Mouse (Mus musculus) forebrain, embryonic 12.5 days (tissue): Measurements from ENCODE around the gene Xpo5. TPM values are rescaled to one million over a fixed set of nuclear protein-coding genes. Genes with fewer than 3 reads are reported as not detected.

Experiments
- ATAC-seq: fragments of 200-750 bp; cut with Nextera tagmentation; 2 replicates; pipeline ENCODE4 v1.8.0; 2017; ENCODE audit warnings: moderate TSS enrichment; ENCODE audit not compliant: low FRiP score
- H3K27ac ChIP-seq: fragments of 300-500 bp; sonication (generic); 2 replicates; pipeline ENCODE4 v1.5.1; 2016; ENCODE audit warnings: mild to moderate bottlenecking
- H3K27me3 ChIP-seq: fragments of 300-500 bp; sonication (generic); 2 replicates; pipeline ENCODE4 v1.6.1; 2016; ENCODE audit warnings: mild to moderate bottlenecking
- H3K36me3 ChIP-seq: fragments of 300-500 bp; sonication (generic); replicated peaks from 2 replicates; pipeline ENCODE4 v1.6.1; 2016; ENCODE audit warnings: mild to moderate bottlenecking
- H3K4me1 ChIP-seq: fragments of 300-500 bp; sonication (generic); 2 replicates; pipeline ENCODE4 v1.6.1; 2016
- H3K4me2 ChIP-seq: fragments of 300-500 bp; sonication (generic); 2 replicates; pipeline ENCODE4 v1.6.1; 2016; ENCODE audit warnings: mild to moderate bottlenecking, moderate library complexity
- H3K4me3 ChIP-seq: fragments of 300-500 bp; sonication (generic); replicated peaks from 2 replicates; pipeline ENCODE4 v1.5.1; 2016; ENCODE audit warnings: mild to moderate bottlenecking
- H3K9ac ChIP-seq: fragments of 300-500 bp; sonication (generic); 2 replicates; pipeline ENCODE4 v1.6.1; 2016; ENCODE audit warnings: mild to moderate bottlenecking
- H3K9me3 ChIP-seq: fragments of 300-500 bp; sonication (generic); 2 replicates; pipeline ENCODE4 v1.6.1; 2016
- WGBS: fragments of 180-500 bp; shearing (Covaris S2); methylation state at CpG from one replicate; pipeline ENCODE4 v1.1.7; 2016; 5-methylcytosine and 5-hydroxymethylcytosine counted together
- polyA plus RNA-seq: library from polyadenylated mRNA; unstranded; fragments of >200 nt; fragmentation: Nextera tagmentation; extraction: Ambion mirVana; gene quantifications from 2 replicates; pipeline ENCODE4 v1.2.1, GENCODE M21; 2016

Gene Xpo5
- polyA plus RNA-seq, 1 experiment from 2014 or later = 66.6 TPM

DNA sequence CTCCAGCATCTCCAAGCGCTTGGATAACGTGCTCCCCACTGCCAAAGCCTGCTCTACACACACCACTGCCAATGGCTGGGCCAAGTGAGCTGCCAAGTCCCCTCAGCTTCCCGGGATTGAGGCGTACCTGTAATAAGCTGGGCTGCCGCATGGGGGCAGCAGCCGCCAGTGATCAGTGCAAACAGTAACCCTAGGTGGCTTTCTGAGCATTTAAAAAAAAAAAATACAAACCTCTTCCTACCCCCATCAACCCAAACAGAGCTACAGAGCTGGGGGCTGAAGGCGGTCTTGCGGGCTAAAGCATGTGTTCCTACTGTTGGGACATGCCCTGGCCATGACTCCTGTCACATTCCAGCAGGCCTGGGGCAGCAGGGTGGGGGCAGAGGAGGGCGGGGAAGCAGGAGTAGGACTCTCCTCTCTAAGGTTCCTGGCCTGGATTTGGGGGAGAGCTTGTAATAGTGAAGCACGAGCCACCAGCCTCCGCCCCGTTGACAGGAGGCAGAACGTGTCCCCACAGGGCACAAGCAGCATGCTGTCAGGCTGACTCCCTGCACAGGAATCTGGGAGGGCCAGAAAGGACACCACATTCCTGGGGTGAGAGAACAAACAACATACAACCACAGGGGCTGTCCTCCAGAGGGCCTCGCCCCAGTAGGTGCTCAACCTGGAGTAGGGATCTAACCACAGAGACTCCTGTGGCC lies 63.5 kb downstream of the Xpo5 start:
- H3K9me3 ChIP-seq = no peaks in the 10 kb centered on the region
- ATAC-seq = peak; percentile 57

GRCm38 (mm10) chr17:46266986-46267385 lies 64.4 kb downstream of the Xpo5 start:
- Histone ChIP-seq H3K4me3 (no peak overlapping the region), H3K27ac (no peak overlapping the region), H3K27me3 (no peaks in the 10 kb centered on the region), H3K9ac (no peak overlapping the region; the same call in 1 of the 2 replicates), H3K9me3 (no peaks in the 10 kb centered on the region), H3K36me3 (peaks cover 76% of the 10 kb centered on the region), H3K4me1 (no peaks in the 10 kb centered on the region), H3K4me2 (no peak overlapping the region)
- 81% methylated on average over 6 of the region's 6 CpGs for WGBS
- no peak for ATAC-seq

More for the DNA sequence above, 63.5 kb downstream of the Xpo5 start:
- Histone ChIP-seq H3K36me3 (peaks cover 76% of the 10 kb centered on the region), H3K4me2 (no peak overlapping the region), H3K4me1 (no peaks in the 10 kb centered on the region), H3K4me3 (no peak overlapping the region), H3K27ac (no peak overlapping the region), H3K9ac (no peak overlapping the region), H3K27me3 (no peaks in the 10 kb centered on the region)
- 33% methylated on average over 14 of the region's 14 CpGs for WGBS

GRCm38 (mm10) chr17:46267511-46267910 lies 64.9 kb downstream of the Xpo5 start:
- WGBS = 83% methylated on average over 7 of the region's 7 CpGs
- Histone ChIP-seq H3K4me3 (no peak overlapping the region), H3K4me2 (no peak overlapping the region), H3K27ac (no peak overlapping the region), H3K9me3 (no peaks in the 10 kb centered on the region), H3K4me1 (no peaks in the 10 kb centered on the region), H3K9ac (no peak overlapping the region), H3K36me3 (peaks cover 73% of the 10 kb centered on the region), H3K27me3 (no peaks in the 10 kb centered on the region)
- no peak for ATAC-seq

DNA sequence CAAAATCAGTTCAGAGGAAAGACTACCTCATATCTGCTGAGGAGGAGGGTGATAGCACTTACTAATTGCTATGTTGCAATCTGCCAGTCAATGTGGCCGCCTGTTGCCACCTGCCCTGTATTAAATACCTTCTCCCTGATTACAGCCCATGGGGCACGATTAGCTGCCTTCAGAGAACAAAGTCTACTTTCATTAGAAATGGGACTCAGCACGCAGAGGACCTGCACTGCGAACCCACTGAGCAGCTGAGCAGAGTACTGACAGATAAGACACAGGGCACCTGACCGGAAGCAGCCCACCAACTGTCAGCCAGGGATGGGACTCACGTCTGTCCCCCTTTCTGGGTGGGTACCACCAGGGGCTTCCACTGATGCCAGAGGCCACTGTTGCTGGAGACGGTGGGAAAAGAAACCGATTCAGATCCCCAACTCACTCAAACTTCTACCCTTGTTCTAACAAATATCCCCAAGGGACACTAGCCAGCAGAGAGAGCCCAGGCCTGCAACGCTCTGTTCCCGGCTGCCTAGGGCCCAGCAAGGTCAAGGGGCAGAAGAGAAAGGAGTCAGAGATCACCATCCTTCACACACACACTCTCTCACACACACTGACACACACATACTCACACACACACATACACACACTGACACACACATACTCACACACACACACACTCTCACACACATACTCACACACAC lies 65.6 kb downstream of the Xpo5 start:
- Histone ChIP-seq H3K36me3 (peaks cover 70% of the 10 kb centered on the region), H3K4me1 (no peaks in the 10 kb centered on the region)
- ATAC-seq = no peak

DNA sequence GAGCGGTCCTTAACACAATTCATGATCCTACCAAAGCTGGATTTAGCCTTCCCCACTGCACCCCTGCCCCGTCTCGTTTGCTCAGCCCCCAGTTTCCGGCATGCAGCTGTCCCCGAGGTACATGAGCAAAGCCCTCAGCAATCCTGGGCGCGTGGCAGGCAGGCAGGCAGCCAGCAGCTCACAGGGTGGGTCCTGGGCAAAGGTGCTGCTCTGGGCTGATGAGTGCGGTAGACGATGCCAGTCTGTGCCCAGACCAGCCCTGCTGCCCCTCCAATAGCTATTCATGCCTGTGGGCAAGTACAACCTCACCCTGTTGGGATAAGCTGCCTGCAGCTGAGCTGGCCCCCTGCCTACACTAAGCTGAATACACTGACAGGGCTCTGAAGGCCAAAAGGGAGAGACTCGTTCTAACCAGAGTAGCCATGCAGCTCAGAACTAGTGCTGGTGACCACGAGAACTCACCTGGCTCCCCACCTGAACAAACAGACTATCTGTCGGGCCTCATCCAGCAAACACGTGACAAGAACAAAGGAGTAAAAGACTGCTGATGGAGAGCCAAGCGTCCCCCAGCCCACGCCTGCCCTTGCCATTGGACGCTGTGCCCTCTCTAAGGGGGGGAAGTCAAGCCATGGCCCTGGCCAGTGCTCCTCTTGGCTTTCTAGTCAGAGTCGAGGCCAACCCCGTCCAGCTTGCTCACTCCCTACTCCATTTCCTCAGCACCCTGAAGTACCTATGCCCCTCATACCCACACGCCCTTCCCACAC lies 67.4 kb downstream of the Xpo5 start:
- H3K9ac ChIP-seq = no peak overlapping the region
- peaks cover 67% of the 10 kb centered on the region for H3K36me3 ChIP-seq
- H3K9me3 ChIP-seq = no peaks in the 10 kb centered on the region
- no peak overlapping the region for H3K4me2 ChIP-seq
- WGBS = 93% methylated on average over 19 of the region's 19 CpGs
- no peaks in the 10 kb centered on the region for H3K27me3 ChIP-seq
- no peak overlapping the region for H3K27ac ChIP-seq
- no peak for ATAC-seq
- H3K4me3 ChIP-seq = no peak overlapping the region
- H3K4me1 ChIP-seq = no peaks in the 10 kb centered on the region

More for the DNA sequence above, 65.6 kb downstream of the Xpo5 start:
- H3K27me3 ChIP-seq = no peaks in the 10 kb centered on the region
- H3K4me3 ChIP-seq = no peak overlapping the region
- 0 out of 2 replicates have a peak overlapping the region, but pooled peaks have one; percentile 13 for H3K27ac ChIP-seq
- H3K9ac ChIP-seq = no peak overlapping the region
- H3K4me2 ChIP-seq = no peak overlapping the region
- 84% methylated on average over 10 of the region's 10 CpGs for WGBS
- no peaks in the 10 kb centered on the region for H3K9me3 ChIP-seq

DNA sequence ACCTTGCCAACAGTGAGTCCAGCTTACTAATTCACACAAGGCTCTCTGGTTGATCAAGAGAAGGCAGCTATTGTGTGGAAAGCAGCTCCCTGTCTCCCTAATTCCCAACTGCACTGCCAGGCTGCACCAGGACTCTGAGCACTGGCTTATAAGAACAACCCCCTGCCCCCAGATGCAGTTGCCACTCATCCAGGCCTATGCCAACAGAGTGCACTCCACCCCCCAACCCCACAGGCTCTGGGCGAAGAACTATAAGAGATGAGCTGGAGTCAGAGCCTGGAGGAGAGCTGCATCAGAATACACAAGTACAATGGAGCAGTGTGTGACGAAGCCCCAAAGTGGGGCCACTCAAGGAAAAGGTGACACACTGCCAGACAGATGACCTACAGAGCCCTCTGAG lies 69.5 kb downstream of the Xpo5 start:
- Histone ChIP-seq H3K36me3 (peaks cover 54% of the 10 kb centered on the region), H3K27me3 (no peaks in the 10 kb centered on the region)
- 90% methylated on average over 2 of the region's 2 CpGs for WGBS

GRCm38 (mm10) chr17:46272675-46273074 lies 70.1 kb downstream of the Xpo5 start:
- no peak overlapping the region for H3K27ac ChIP-seq
- 90% methylated on average over 5 of the region's 5 CpGs for WGBS
- H3K4me1 ChIP-seq = no peaks in the 10 kb centered on the region
- peaks cover 53% of the 10 kb centered on the region for H3K36me3 ChIP-seq
- no peaks in the 10 kb centered on the region for H3K27me3 ChIP-seq
- no peak overlapping the region for H3K4me2 ChIP-seq
- H3K9me3 ChIP-seq = no peaks in the 10 kb centered on the region
- no peak for ATAC-seq
- no peak overlapping the region for H3K9ac ChIP-seq
- no peak overlapping the region for H3K4me3 ChIP-seq

More for the DNA sequence above, 69.5 kb downstream of the Xpo5 start:
- H3K27ac ChIP-seq = no peak overlapping the region
- no peaks in the 10 kb centered on the region for H3K4me1 ChIP-seq
- ATAC-seq = no peak
- H3K9ac ChIP-seq = no peak overlapping the region
- no peak overlapping the region for H3K4me2 ChIP-seq
- no peaks in the 10 kb centered on the region for H3K9me3 ChIP-seq
- H3K4me3 ChIP-seq = no peak overlapping the region

DNA sequence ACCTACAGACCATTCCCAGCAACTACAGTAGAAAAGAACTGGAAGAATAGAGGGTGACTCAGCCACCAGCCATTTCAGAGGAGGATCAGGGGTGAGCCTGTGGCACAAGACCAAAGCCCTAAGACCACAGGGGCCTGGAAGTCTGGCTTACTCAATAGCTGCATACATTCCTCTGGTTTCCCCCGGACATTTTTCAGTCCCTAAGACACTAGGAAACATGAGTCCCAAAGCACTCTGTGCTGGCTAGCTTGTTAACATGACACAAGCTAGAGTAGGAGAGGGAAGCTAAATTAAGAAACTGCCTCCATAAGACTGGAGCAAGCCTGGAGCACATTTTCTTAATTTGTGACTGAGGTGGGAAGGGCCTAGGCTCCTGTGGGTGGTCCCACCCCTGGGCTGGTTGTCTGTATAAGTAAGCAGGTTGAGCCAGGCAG lies 71.2 kb downstream of the Xpo5 start:
- Histone ChIP-seq H3K9ac (no peak overlapping the region), H3K4me1 (no peaks in the 10 kb centered on the region), H3K27ac (no peak overlapping the region), H3K9me3 (no peaks in the 10 kb centered on the region), H3K36me3 (peaks cover 64% of the 10 kb centered on the region), H3K4me2 (no peak overlapping the region), H3K4me3 (no peak overlapping the region), H3K27me3 (no peaks in the 10 kb centered on the region)
- 70% methylated on average over 1 of the region's 1 CpGs for WGBS
- no peak for ATAC-seq

GRCm38 (mm10) chr17:46274465-46274864 lies 71.9 kb downstream of the Xpo5 start:
- no peaks in the 10 kb centered on the region for H3K27me3 ChIP-seq
- no peaks in the 10 kb centered on the region for H3K9me3 ChIP-seq
- no peak for ATAC-seq
- H3K4me1 ChIP-seq = no peaks in the 10 kb centered on the region
- WGBS = 81% methylated on average over 6 of the region's 6 CpGs
- H3K4me3 ChIP-seq = no peak overlapping the region
- 0 out of 2 replicates have a peak overlapping the region, but pooled peaks have one; percentile 25 for H3K9ac ChIP-seq
- H3K4me2 ChIP-seq = no peak overlapping the region
- H3K36me3 ChIP-seq = peaks cover 68% of the 10 kb centered on the region
- no peak overlapping the region for H3K27ac ChIP-seq

DNA sequence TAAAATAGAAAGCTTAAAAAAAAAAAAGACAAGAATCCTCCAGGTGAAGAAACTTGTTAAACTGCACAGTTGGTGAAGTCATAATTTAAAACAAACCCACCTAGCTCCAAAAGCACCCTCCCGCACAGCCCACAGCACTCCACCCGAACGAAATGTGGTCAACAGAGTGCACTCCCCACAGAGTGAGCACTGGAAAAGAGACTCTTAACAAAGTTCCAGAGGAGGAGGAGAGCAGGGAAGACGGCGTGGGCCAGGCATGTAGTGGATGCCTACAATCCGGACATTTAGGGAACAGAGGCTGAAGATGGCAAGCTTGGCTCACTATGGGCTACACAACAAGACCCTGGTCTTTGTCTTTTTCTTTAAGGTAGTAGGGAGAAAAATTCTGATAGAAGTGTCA lies 72.5 kb downstream of the Xpo5 start:
- Histone ChIP-seq H3K27ac (no peak overlapping the region), H3K36me3 (peaks cover 66% of the 10 kb centered on the region), H3K4me2 (no peak overlapping the region), H3K4me3 (no peak overlapping the region), H3K9me3 (no peaks in the 10 kb centered on the region), H3K27me3 (no peaks in the 10 kb centered on the region), H3K9ac (no peak overlapping the region), H3K4me1 (no peaks in the 10 kb centered on the region)
- 82% methylated on average over 6 of the region's 6 CpGs for WGBS
- ATAC-seq = no peak

GRCm38 (mm10) chr17:46275506-46275905 lies 72.9 kb downstream of the Xpo5 start:
- H3K27ac ChIP-seq = no peak overlapping the region
- H3K9me3 ChIP-seq = no peaks in the 10 kb centered on the region
- H3K4me3 ChIP-seq = no peak overlapping the region
- WGBS = 94% methylated on average over 10 of the region's 10 CpGs
- no peaks in the 10 kb centered on the region for H3K4me1 ChIP-seq
- H3K27me3 ChIP-seq = no peaks in the 10 kb centered on the region
- no peak overlapping the region for H3K9ac ChIP-seq
- peaks cover 65% of the 10 kb centered on the region for H3K36me3 ChIP-seq
- no peak overlapping the region for H3K4me2 ChIP-seq
- no peak for ATAC-seq

GRCm38 (mm10) chr17:46277586-46277985 lies 75.0 kb downstream of the Xpo5 start:
- Histone ChIP-seq H3K4me2 (no peak overlapping the region), H3K27me3 (no peaks in the 10 kb centered on the region), H3K36me3 (peaks cover 50% of the 10 kb centered on the region), H3K4me1 (peaks cover 18% of the 10 kb centered on the region), H3K27ac (no peak overlapping the region), H3K9ac (no peak overlapping the region), H3K4me3 (no peak overlapping the region), H3K9me3 (no peaks in the 10 kb centered on the region)
- WGBS = 80% methylated on average over 4 of the region's 4 CpGs
- ATAC-seq = no peak
